Mouse (Mus musculus) C2C12 (cell line): ENCODE measurements around the gene Jade2. TPM values are rescaled to one million over a fixed set of nuclear protein-coding genes. Genes with fewer than 3 reads are reported as not detected.

Experiments used
- H3K27me3 ChIP-seq: one replicate; pipeline ENCODE4 v1.6.1; 2011; ENCODE audit not compliant: control insufficient read depth, insufficient read depth, insufficient read length
- H3K36me3 ChIP-seq: one replicate; pipeline ENCODE4 v1.6.1; 2011; ENCODE audit not compliant: control insufficient read depth, insufficient read depth
- H3K4me3 ChIP-seq: one replicate; pipeline ENCODE4 v1.5.1; 2011; ENCODE audit warnings: mild to moderate bottlenecking, control low read depth; ENCODE audit not compliant: poor library complexity, insufficient read depth, severe bottlenecking
- H3K79me2 ChIP-seq: one replicate; pipeline ENCODE4 v1.6.1; 2011; ENCODE audit not compliant: control insufficient read depth, insufficient read depth
- H3K79me3 ChIP-seq: one replicate; pipeline ENCODE4 v1.6.1; 2011; ENCODE audit warnings: low read depth, control low read depth
- H3ac ChIP-seq: one replicate; pipeline ENCODE3; 2011; ENCODE audit warnings: low read depth; ENCODE audit not compliant: control insufficient read depth, insufficient read length
- CEBPB ChIP-seq: IDR thresholded peaks from one replicate; pipeline ENCODE4 v1.6.1; 2011; ENCODE audit warnings: low read depth, mild to moderate bottlenecking, control low read depth, moderate library complexity
- CTCF ChIP-seq: IDR thresholded peaks from one replicate; pipeline ENCODE4 v1.5.1; 2011; ENCODE audit not compliant: control insufficient read depth, insufficient read depth, insufficient read length
- FOSL1 ChIP-seq: IDR thresholded peaks from one replicate; pipeline ENCODE4 v1.8.0; 2011; ENCODE audit warnings: mild to moderate bottlenecking, low read length; ENCODE audit not compliant: poor library complexity, insufficient read depth, severe bottlenecking
- MAX ChIP-seq: IDR thresholded peaks from one replicate; pipeline ENCODE4 v1.6.1; 2011; ENCODE audit warnings: mild to moderate bottlenecking, control low read depth
- MYOD1 ChIP-seq: IDR thresholded peaks from one replicate; pipeline ENCODE4 v1.6.1; 2011; ENCODE audit warnings: low read depth; ENCODE audit not compliant: control insufficient read depth, insufficient read length
- MYOG ChIP-seq: IDR thresholded peaks from one replicate; pipeline ENCODE4 v1.6.1; 2011; ENCODE audit not compliant: control insufficient read depth, insufficient read length; ENCODE audit errors: extremely low read depth
- USF1 ChIP-seq: IDR thresholded peaks from one replicate; pipeline ENCODE4 v1.6.1; 2011; ENCODE audit warnings: low read depth, mild to moderate bottlenecking, control low read depth, moderate library complexity
- polyA plus RNA-seq: library from polyadenylated mRNA; unstranded; fragments of >200 nt; fragmentation: generic; extraction: Trizol; gene quantifications from one replicate; pipeline ENCODE4 v1.2.1, GENCODE M21; 2012; ENCODE audit warnings: missing spikeins

Jade2 gene
- polyA plus RNA-seq, 1 experiment: 4.0 TPM

DNA sequence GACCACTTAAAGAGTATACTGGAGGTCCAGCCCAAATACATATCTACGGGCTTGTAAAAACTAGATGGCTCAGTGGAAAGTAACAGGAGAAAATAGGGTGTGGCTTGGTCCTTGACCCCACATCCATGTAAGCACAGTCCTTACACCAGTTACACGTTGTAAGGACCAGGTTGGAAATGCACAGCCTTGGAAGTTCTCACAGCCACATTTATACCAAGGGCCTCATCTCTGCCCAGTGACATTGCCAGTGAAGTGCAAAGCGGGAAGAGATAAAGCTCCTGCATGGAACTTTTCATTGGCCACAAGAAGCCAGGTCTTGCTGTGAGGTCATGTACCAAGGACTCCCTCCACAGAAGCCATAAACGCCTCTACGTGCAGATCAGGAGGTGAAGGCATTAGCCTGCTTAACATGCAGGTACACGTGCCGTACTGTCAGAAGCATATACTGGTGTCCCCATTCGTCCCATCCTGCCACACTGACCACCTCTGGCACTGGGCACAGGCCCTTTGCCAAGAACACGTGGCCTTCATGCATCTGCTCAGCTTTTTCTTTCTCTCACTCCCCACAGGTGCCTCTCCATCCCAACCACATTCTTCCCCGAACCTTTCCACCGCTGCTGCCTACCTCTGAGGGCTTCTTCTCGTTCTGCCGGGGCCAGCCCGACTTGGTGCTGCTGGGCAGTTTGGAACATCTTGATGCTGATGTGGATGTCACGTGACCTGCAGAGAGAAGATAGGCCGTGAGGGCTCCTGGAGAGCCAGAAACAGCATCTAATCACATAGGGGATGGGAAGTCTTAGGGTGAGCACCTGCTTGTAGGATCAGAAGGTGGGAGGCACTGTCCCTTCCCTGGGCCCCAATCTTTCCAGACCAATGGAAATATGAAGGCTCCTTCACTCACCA, 11.2 kb downstream of the Jade2 start:
- TF ChIP-seq CTCF: no peak
- no peak for TF ChIP-seq MAX
- TF ChIP-seq FOSL1: no peak
- TF ChIP-seq MYOG: no peak
- no peak for TF ChIP-seq CEBPB
- TF ChIP-seq MYOD1: no peak
- TF ChIP-seq USF1: peak; percentile 2
- no peak overlapping the region for H3K4me3 ChIP-seq
- H3K79me3 ChIP-seq: peaks cover 2% of the 10 kb centered on the region
- H3K79me2 ChIP-seq: peaks cover 13% of the 10 kb centered on the region
- peaks cover 41% of the 10 kb centered on the region for H3K36me3 ChIP-seq
- H3ac ChIP-seq: no peak overlapping the region
- H3K27me3 ChIP-seq: no peaks in the 10 kb centered on the region

DNA sequence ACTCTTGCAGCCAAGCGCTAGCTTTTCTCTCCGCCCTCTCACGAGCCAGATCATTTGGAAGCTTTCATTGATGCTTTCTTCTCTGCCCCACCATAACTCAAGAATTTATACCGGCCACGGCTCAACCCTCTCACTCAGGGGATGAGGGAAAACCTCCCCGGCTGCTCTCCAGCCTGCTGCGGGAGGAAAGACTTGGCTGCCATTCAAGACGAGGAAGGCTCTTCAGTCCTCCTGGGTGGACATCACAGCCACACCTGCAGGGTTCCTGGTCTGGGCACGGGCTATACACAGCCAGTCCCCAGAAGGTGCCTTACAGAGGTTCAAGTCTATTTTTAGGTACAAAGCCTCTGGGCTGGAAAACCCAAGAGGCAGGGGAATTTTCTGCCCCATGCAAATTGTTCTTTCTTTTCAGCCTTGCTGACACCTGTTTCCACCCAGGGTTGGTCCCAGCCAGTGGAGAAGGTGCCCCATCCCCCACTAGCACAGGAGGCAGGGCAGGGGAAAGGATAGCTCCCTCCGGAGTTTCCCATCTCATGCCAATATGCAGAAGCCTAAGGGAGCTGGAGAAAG, 12.8 kb downstream of the Jade2 start:
- Histone ChIP-seq H3K79me2 (no peaks in the 10 kb centered on the region), H3K36me3 (peaks cover 41% of the 10 kb centered on the region), H3K27me3 (no peaks in the 10 kb centered on the region), H3K79me3 (no peaks in the 10 kb centered on the region), H3ac (no peak overlapping the region), H3K4me3 (no peak overlapping the region)
- no peak for TF ChIP-seq MAX
- no peak for TF ChIP-seq CEBPB
- TF ChIP-seq MYOG: no peak
- TF ChIP-seq FOSL1: no peak
- TF ChIP-seq MYOD1: no peak
- no peak for TF ChIP-seq CTCF

DNA sequence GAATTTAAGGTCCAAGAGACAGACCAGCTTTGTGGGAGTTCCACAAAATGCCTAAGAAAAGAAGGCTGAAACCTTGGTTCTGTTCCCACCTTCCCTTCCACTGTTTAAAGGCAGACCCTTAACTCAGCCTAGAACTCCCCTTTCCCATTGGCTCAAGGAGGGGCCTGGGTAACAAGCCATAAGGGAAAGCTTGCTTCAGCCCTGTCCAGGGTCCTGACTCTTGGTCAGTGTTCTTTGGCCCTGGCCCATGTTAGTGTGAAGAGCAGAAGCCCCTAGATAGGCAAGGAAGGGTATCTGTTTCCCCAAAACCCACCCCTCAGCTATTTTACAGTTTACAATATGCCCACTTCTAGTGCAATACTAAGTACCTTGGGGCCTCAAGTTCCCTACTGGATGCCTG, 13.6 kb downstream of the Jade2 start:
- no peaks in the 10 kb centered on the region for H3K79me2 ChIP-seq
- no peak overlapping the region for H3K4me3 ChIP-seq
- TF ChIP-seq USF1: no peak
- no peak for TF ChIP-seq FOSL1
- no peak for TF ChIP-seq CEBPB
- H3K36me3 ChIP-seq: peaks cover 41% of the 10 kb centered on the region
- no peaks in the 10 kb centered on the region for H3K79me3 ChIP-seq
- H3ac ChIP-seq: no peak overlapping the region
- H3K27me3 ChIP-seq: no peaks in the 10 kb centered on the region

DNA sequence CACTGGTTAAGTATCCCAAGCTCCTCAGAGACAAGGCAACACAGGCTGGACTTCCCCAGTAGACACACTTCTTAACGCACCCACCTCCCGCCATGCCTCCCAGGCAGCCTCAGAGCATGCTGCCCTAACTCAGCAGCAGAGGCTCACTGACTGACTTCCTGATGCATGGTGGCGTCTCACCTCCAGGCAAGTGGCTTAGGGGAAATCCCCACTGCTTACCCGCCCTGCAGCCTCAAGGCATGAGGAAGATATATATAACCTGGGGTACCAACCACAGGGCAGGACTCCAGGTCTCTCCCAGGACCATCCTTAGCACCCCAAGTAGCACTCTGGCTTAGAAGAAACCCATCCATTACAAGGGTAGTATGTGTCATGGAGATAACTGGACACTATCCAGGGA, 14.3 kb downstream of the Jade2 start:
- H3K79me3 ChIP-seq: no peaks in the 10 kb centered on the region
- H3ac ChIP-seq: no peak overlapping the region

DNA sequence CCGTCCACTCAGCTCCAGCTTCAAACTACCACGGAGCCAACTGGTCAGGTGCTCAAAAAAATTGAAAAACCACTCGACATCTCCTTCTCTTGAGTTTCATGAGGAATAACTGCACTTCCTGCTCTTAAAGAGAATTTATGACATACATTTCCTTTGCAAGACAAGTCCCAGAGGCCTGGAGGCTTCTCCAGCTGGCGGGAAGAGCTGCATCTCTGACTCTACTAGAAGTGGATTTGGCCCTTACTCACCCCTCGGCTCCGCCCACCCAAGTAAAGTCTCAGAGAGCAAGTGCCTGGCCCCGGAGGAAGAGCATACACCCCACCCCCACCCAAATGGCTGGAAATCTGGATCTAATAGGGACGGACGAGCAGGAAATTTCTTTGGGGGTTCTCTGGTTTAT, 16.3 kb downstream of the Jade2 start:
- H3K79me3 ChIP-seq: no peaks in the 10 kb centered on the region
- H3K36me3 ChIP-seq: peaks cover 39% of the 10 kb centered on the region
- TF ChIP-seq CEBPB: no peak
- no peak for TF ChIP-seq MYOD1
- no peaks in the 10 kb centered on the region for H3K27me3 ChIP-seq
- no peak overlapping the region for H3ac ChIP-seq
- H3K79me2 ChIP-seq: no peaks in the 10 kb centered on the region
- H3K4me3 ChIP-seq: no peak overlapping the region

More for the DNA sequence above, 14.3 kb downstream of the Jade2 start:
- no peaks in the 10 kb centered on the region for H3K27me3 ChIP-seq
- H3K36me3 ChIP-seq: peaks cover 41% of the 10 kb centered on the region
- TF ChIP-seq MAX (no peak), MYOD1 (no peak), USF1 (no peak), FOSL1 (no peak), MYOG (no peak), CTCF (no peak), CEBPB (no peak)
- H3K79me2 ChIP-seq: no peaks in the 10 kb centered on the region
- no peak overlapping the region for H3K4me3 ChIP-seq

DNA sequence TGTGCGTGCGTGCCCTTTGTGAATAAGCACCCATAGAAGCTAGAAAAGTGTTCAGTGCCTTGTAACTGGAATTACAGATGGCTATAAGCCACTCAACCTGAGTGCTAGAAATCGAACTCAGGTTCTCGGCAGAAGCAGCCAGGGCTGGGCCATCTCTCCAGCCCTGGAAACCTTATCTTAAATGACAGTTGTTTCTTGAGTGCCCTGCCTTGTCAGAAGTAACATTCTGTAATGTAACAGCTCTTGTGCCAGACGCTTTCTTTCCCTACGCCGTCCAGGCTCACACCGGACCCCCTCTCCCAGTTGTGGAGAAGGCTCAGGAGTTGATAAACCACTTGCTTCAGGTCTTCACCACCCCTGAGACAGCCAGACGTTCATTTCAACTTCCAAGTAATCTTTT, 16.8 kb downstream of the Jade2 start:
- no peak for TF ChIP-seq MYOG
- no peak for TF ChIP-seq CEBPB
- TF ChIP-seq MAX: no peak
- TF ChIP-seq USF1: no peak
- TF ChIP-seq CTCF: no peak
- TF ChIP-seq FOSL1: no peak
- no peak for TF ChIP-seq MYOD1
- no peaks in the 10 kb centered on the region for H3K27me3 ChIP-seq
- H3K79me2 ChIP-seq: no peaks in the 10 kb centered on the region
- H3K36me3 ChIP-seq: peaks cover 36% of the 10 kb centered on the region
- no peak overlapping the region for H3K4me3 ChIP-seq
- H3K79me3 ChIP-seq: no peaks in the 10 kb centered on the region
- H3ac ChIP-seq: no peak overlapping the region
